Mouse (Mus musculus) heart, embryonic 15.5 days (tissue): ENCODE results near the gene Glod4. TPM values are rescaled to one million over a fixed set of nuclear protein-coding genes. Genes with fewer than 3 reads are reported as not detected.
A peak's percentile ranks its signal among the peaks of the same experiment; 100 is the strongest.

Experiments
- ATAC-seq: fragments of 200-750 bp; cut with Nextera tagmentation; replicated peaks from 2 replicates; pipeline ENCODE4 v1.8.0; 2017; ENCODE audit warnings: low read depth, moderate TSS enrichment; ENCODE audit not compliant: insufficient number of reproducible peaks, insufficient read depth, low FRiP score
- H3K27ac ChIP-seq: fragments of 300-500 bp; sonication (generic); 2 replicates; pipeline ENCODE4 v1.5.1; 2015; ENCODE audit warnings: mild to moderate bottlenecking, inconsistent platforms
- H3K27me3 ChIP-seq: fragments of 300-500 bp; sonication (generic); 2 replicates; pipeline ENCODE4 v1.6.1; 2015; ENCODE audit warnings: inconsistent platforms
- H3K36me3 ChIP-seq: fragments of 300-500 bp; sonication (generic); 2 replicates; pipeline ENCODE4 v1.6.1; 2015; ENCODE audit warnings: mild to moderate bottlenecking, inconsistent platforms
- H3K4me1 ChIP-seq: fragments of 300-500 bp; sonication (generic); replicated peaks from 2 replicates; pipeline ENCODE4 v1.6.1; 2015; ENCODE audit warnings: inconsistent platforms
- H3K4me2 ChIP-seq: fragments of 300-500 bp; sonication (generic); 2 replicates; pipeline ENCODE4 v1.6.1; 2015; ENCODE audit warnings: inconsistent platforms, mild to moderate bottlenecking, moderate library complexity
- H3K4me3 ChIP-seq: fragments of 300-500 bp; sonication (generic); 2 replicates; pipeline ENCODE4 v1.5.1; 2015; ENCODE audit warnings: mild to moderate bottlenecking, inconsistent platforms
- H3K9ac ChIP-seq: fragments of 300-500 bp; sonication (generic); 2 replicates; pipeline ENCODE4 v1.6.1; 2015; ENCODE audit warnings: mild to moderate bottlenecking, inconsistent platforms
- H3K9me3 ChIP-seq: fragments of 300-500 bp; sonication (generic); replicated peaks from 2 replicates; pipeline ENCODE4 v1.6.1; 2016; ENCODE audit warnings: inconsistent platforms
- WGBS: fragments of 180-500 bp; shearing (Covaris S2); methylation state at CpG from one replicate; pipeline ENCODE4 v1.1.7; 2015; ENCODE audit warnings: mixed read lengths; 5-methylcytosine and 5-hydroxymethylcytosine counted together
- polyA plus RNA-seq: library from polyadenylated mRNA; unstranded; fragments of >200 nt; fragmentation: Nextera tagmentation; extraction: Ambion mirVana; gene quantifications from 2 replicates; pipeline ENCODE4 v1.2.1, GENCODE M21; 2015

The Glod4 gene
- polyA plus RNA-seq, 1 experiment from 2014 or later: 116 TPM

DNA sequence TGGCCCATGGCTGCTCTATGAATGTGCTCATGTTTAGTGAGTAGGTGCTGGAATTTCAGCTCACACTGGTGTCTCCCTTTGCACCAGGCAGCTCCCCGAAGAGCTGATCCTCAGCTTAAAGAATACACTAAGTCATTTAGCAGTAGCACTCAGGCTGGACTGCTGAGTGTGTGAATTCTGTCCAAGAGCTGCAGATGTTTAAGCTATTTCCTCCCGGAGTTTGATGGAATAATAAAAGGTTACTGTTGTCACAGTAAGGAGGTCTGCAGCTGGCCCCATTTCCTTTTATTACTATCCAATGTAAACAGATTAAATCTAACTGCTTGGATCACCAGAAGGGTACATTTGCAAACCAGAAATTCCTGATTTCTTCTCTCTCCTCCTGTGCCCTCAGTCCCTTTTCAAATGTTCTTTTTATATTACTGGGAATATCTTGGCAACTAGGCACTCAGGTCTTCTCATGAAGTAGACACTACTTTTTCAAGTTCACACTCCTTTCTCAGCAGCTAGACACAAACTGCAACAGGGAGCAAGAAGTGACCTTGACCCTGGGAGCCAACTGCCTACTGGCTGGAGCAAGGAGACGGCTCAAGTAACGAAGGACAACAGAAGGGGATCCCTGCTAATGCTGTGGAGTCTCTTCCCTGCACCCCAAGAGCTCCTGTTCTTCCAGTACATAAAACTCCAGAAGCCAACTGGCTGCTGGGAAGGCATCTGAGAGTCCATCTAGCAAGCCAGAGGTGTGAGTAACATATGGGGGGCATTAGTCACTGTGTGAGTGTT, 144.1 kb downstream of the Glod4 start:
- no peak for ATAC-seq
- 47% methylated on average over 4 of the region's 4 CpGs for WGBS

DNA sequence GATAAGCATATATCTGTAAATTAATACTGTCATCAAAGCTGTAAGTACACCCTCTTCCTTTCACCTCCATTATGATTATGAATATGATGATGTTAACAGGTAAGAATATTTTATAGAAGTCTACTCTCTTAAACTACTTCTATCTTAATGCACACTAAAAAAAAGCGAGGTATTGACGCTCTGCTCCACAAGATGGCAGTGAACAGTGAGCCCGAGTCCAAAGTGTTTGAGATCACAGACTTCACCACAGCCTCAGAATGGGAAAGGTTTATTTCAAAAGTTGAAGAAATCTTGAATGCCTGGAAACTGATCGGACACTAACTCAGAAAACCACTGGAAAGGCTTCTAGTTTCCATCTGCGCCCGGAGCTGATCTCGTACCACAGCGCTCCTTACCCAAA, 149.9 kb downstream of the Glod4 start:
- ATAC-seq: no peak
- no peaks in the 10 kb centered on the region for H3K27me3 ChIP-seq
- WGBS: 82% methylated on average over 8 of the region's 8 CpGs

More for the DNA sequence above, 144.1 kb downstream of the Glod4 start:
- H3K27me3 ChIP-seq: no peaks in the 10 kb centered on the region
- peaks cover 22% of the 10 kb centered on the region for H3K4me1 ChIP-seq
- no peaks in the 10 kb centered on the region for H3K9me3 ChIP-seq
- H3K4me3 ChIP-seq: no peak overlapping the region
- no peak overlapping the region; the same call in 1 of the 2 replicates for H3K9ac ChIP-seq
- H3K4me2 ChIP-seq: no peak overlapping the region
- peak overlapping the region; percentile 60 for H3K27ac ChIP-seq
- H3K36me3 ChIP-seq: 0 out of 2 replicates have a peak, but pooled peaks cover 3% of the 10 kb centered on the region

DNA sequence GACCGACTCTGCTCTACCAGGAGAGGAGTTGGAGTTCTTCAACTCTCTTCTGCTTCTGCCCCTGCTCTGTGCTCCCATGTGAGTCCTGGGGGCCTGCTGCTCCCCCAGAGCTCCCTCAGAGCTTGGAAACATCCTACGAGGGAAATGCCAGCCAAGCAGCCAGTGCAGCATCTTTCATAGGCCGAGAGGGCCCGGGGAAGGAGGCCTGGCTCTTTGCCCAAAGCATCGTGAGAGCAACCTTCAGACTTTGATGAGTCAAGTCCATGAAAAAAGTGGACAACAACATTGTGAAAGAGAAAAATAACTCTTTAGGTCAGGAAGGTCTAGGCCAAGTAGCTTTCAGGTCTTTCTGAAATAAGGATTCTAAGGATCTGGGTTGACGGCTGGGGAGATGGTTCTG, 153.7 kb downstream of the Glod4 start:
- Histone ChIP-seq H3K9me3 (no peaks in the 10 kb centered on the region), H3K9ac (no peak overlapping the region), H3K36me3 (0 out of 2 replicates have a peak, but pooled peaks cover 7% of the 10 kb centered on the region), H3K27me3 (no peaks in the 10 kb centered on the region), H3K4me2 (no peak overlapping the region), H3K27ac (no peak overlapping the region), H3K4me1 (no peaks in the 10 kb centered on the region), H3K4me3 (no peak overlapping the region)
- ATAC-seq: no peak
- WGBS: 59% methylated on average over 6 of the region's 6 CpGs

More for the DNA sequence above, 149.9 kb downstream of the Glod4 start:
- Histone ChIP-seq H3K9ac (no peak overlapping the region), H3K36me3 (0 out of 2 replicates have a peak, but pooled peaks cover 4% of the 10 kb centered on the region), H3K4me1 (peaks cover 2% of the 10 kb centered on the region; the same call in 1 of the 2 replicates), H3K4me2 (no peak overlapping the region), H3K9me3 (no peaks in the 10 kb centered on the region), H3K27ac (no peak overlapping the region), H3K4me3 (no peak overlapping the region)

DNA sequence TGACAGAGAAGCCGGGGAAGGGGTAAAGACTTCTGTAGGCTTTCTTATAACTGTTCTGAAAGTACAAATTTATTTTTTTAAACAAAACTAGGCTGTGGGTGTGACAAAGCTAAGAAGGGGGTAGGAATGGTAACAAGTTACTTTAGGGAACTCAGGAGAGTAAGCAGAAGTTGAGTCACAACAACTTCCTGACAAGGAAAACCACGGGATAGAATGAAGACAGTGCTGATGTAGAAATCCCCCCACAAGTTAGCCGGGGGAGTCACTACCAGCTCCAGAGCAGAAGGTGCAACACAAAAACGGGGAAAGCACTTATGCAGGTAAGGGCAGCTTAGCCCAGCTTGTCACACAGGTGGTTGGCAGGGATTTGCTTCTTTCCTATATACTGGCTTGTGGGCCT, 155.0 kb downstream of the Glod4 start:
- ATAC-seq: no peak
- Histone ChIP-seq H3K27ac (no peak overlapping the region), H3K27me3 (no peaks in the 10 kb centered on the region), H3K4me3 (no peak overlapping the region), H3K9me3 (no peaks in the 10 kb centered on the region), H3K4me2 (no peak overlapping the region), H3K9ac (no peak overlapping the region), H3K36me3 (0 out of 2 replicates have a peak, but pooled peaks cover 7% of the 10 kb centered on the region), H3K4me1 (no peaks in the 10 kb centered on the region)
- 82% methylated on average over 4 of the region's 4 CpGs for WGBS

DNA sequence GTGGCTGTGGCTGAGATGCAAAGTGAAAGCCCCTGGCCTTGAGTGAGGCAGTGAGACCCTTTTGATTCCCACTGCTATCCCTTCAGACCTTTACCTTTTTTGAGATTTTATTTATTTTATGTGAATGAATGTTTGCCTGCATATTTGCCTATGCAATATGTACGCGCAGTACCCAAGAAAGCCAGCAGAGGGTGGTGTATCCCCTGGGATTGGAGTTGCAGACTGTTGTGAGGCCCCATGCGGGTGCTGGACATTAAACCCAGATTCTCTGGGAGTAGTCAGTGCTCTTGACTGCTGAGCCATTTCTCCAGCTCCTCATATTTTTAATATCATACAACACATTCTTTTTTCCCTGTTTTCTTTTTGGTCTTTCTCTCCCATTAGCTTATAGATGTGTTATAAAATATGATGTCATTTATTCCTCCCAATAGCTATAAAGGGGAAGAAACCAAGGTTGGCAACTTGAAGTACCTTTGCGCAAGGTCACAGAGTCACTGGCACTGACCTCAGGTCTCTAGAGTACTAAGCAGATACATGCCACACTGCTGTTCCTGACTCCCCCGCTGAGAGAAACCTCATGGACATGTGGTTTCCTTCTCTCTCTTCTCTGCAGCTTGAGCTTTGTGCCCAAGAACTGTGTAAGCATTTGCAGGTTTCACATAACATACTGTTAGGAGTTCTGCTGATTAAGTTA, 157.5 kb downstream of the Glod4 start:
- Histone ChIP-seq H3K4me2 (no peak overlapping the region), H3K36me3 (peaks cover 13% of the 10 kb centered on the region; the same call in 1 of the 2 replicates), H3K9me3 (no peaks in the 10 kb centered on the region), H3K4me3 (no peak overlapping the region), H3K9ac (no peak overlapping the region), H3K4me1 (no peaks in the 10 kb centered on the region), H3K27me3 (no peaks in the 10 kb centered on the region), H3K27ac (no peak overlapping the region)
- 72% methylated on average over 5 of the region's 5 CpGs for WGBS
- ATAC-seq: no peak

DNA sequence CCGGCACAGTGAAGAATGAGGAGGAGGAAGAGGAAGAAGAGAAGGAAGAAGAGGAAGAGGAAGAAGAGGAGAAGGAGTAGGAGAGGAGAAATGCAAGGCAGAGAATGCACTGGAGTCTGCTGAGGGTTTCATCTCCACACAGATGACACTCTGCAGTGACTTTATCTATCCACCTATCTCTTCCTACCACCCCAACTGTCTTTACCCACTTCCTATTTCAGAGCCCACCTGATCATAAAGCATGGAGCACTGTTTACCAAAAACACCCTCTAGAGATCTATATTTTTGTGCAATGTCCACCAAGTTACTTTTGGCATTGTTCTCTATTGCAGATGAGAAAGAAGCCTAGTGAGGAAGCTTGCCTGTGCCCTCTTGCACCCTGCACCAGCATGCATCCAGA, 158.6 kb downstream of the Glod4 start:
- H3K27ac ChIP-seq: no peak overlapping the region
- no peak for ATAC-seq
- WGBS: 86% methylated on average over 1 of the region's 1 CpGs
- peaks cover 21% of the 10 kb centered on the region; the same call in 1 of the 2 replicates for H3K36me3 ChIP-seq
- no peaks in the 10 kb centered on the region for H3K4me1 ChIP-seq
- H3K4me3 ChIP-seq: no peak overlapping the region
- no peaks in the 10 kb centered on the region for H3K9me3 ChIP-seq
- no peaks in the 10 kb centered on the region for H3K27me3 ChIP-seq
- no peak overlapping the region for H3K4me2 ChIP-seq
- H3K9ac ChIP-seq: no peak overlapping the region

DNA sequence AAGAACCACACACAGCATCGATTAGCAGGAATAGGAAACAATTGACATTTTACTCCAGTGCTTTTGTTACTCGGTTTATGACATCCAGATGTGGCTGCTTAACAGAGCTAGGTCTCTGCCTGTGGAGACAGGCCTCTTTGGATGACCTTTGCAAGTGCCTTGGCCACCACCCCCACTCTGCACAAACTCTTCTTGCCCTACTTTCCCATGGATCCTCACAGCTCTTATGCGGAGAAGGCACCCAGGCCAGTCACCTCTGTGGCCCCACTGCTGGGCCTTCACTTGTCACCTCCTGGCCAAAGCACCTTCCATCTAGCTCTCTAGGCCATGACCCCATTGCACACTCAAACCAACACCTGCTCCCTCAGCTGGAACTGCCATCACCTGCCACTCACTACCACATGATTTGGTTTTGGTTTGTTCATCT, 159.6 kb downstream of the Glod4 start:
- no peak for ATAC-seq
- Histone ChIP-seq H3K36me3 (peaks cover 17% of the 10 kb centered on the region; the same call in 1 of the 2 replicates), H3K4me3 (no peak overlapping the region), H3K4me1 (no peaks in the 10 kb centered on the region), H3K4me2 (no peak overlapping the region), H3K9ac (no peak overlapping the region), H3K27me3 (no peaks in the 10 kb centered on the region), H3K9me3 (no peaks in the 10 kb centered on the region), H3K27ac (no peak overlapping the region)
- 67% methylated on average over 3 of the region's 3 CpGs for WGBS

DNA sequence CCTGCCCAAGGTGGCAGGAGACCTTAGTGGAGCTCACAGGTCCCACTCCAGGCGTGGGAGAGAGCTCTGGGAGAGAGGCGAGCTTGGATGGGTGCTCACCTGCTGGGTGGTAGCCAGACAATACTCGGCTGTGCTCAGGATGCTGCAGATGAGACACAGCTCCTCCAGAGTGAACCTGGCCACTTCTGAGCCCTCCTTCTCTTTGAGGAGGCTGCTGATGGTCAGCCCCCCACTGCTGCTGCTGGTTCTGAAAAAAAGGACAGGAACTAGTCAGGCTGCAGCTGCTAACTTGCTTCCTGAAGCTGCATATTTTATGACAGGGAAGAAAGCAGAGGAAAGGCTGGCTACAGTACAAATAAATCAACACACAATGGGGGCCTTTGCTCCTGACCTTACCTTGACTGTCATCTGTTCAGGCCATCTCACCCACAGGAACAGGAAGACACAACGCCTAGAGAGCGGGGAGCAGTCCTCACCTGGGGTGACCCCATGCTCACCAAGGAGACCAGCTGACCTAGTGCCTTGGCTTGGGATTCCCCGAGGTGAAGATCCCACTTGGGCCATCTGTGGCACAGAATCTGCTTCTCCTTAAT, 162.4 kb downstream of the Glod4 start:
- H3K27me3 ChIP-seq: no peaks in the 10 kb centered on the region
- 88% methylated on average over 6 of the region's 6 CpGs for WGBS
- no peak overlapping the region for H3K27ac ChIP-seq
- peaks cover 18% of the 10 kb centered on the region; the same call in 1 of the 2 replicates for H3K36me3 ChIP-seq
- no peaks in the 10 kb centered on the region for H3K9me3 ChIP-seq
- H3K4me1 ChIP-seq: no peaks in the 10 kb centered on the region
- H3K9ac ChIP-seq: no peak overlapping the region
- ATAC-seq: no peak
- no peak overlapping the region for H3K4me2 ChIP-seq
- H3K4me3 ChIP-seq: no peak overlapping the region

DNA sequence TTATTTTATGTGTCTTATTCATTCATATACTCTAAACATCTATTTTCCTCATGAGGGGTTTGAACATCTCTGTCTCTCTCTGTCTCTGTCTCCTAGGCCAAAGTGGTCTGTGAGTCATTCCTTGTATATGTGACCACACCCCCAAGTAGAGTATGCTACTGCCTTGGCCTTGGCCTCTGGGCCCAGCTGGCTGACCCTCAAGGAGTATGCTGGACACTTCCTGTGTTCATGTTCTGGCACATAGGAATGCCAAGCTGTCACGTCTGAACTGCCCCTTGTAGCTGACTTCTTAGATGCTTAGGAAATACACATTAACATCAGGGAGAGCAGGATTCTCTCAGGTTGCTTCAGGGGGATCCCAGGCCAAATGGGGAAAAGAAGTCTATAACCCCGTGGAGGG, 163.2 kb downstream of the Glod4 start:
- H3K4me2 ChIP-seq: no peak overlapping the region
- no peak for ATAC-seq
- H3K27ac ChIP-seq: no peak overlapping the region
- 57% methylated on average over 2 of the region's 2 CpGs for whole genome bisulfite sequencing
- H3K27me3 ChIP-seq: no peaks in the 10 kb centered on the region
- no peak overlapping the region for H3K4me3 ChIP-seq
- H3K4me1 ChIP-seq: no peaks in the 10 kb centered on the region
- H3K36me3 ChIP-seq: peaks cover 23% of the 10 kb centered on the region; the same call in 1 of the 2 replicates
- no peaks in the 10 kb centered on the region for H3K9me3 ChIP-seq
- H3K9ac ChIP-seq: no peak overlapping the region

DNA sequence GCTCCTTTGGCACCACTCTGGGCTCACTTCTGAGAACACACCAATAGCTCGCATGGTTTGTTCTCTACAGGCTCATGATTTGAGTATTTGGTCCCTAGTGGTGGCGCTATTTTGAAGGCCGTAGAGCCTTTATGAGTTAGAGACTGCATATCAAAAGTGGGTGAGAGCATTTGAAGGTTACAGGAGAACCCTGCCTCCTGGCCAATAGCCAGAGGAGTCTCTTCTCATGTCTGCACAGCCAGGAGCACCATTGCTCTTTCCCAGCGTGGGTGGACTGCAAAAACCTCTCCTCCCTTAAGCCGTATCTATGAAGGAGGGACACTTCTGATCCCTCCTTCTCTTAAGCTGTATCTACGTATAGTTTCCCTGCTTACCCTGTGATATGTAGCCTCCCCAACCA, 166.2 kb downstream of the Glod4 start:
- Histone ChIP-seq H3K9me3 (no peaks in the 10 kb centered on the region), H3K27ac (no peak overlapping the region), H3K4me2 (no peak overlapping the region), H3K36me3 (peaks cover 23% of the 10 kb centered on the region; the same call in 1 of the 2 replicates), H3K4me3 (no peak overlapping the region), H3K4me1 (peaks cover 5% of the 10 kb centered on the region), H3K9ac (no peak overlapping the region), H3K27me3 (no peaks in the 10 kb centered on the region)
- no peak for ATAC-seq
- 75% methylated on average over 6 of the region's 6 CpGs for WGBS
